Mouse (Mus musculus): ENCODE measurements around the gene Hspb11. TPM values are rescaled to one million over a fixed set of nuclear protein-coding genes. Genes with fewer than 3 reads are reported as not detected.

Hspb11 gene
- polyA plus RNA-seq, 1 experiment = 8.9 TPM

- Histone ChIP-seq H3K4me3 (ENCODE audit: control insufficient read depth, insufficient read depth, low read length) (no peak overlapping the region), H3K36me3 (ENCODE audit: control insufficient read depth, insufficient read depth, low read length) (no peaks in the 10 kb centered on the region), H3K27me3 (ENCODE audit: control insufficient read depth, insufficient read depth, low read length) (no peaks in the 10 kb centered on the region), H3K27ac (ENCODE audit: control insufficient read depth, insufficient read depth, low read length) (no peak overlapping the region), H3K4me1 (replicated peaks; ENCODE audit: control insufficient read depth, insufficient read depth, low read length) (no peaks in the 10 kb centered on the region)
- TF ChIP-seq CTCF (IDR thresholded peaks at IDR 0.05; ENCODE audit: borderline replicate concordance, control insufficient read depth, extremely low read depth, insufficient read depth, low read length, poor library complexity) = no peak
- TF ChIP-seq POLR2A (IDR thresholded peaks at IDR 0.05; ENCODE audit: control insufficient read depth, extremely low read depth, insufficient read depth, low read length, poor library complexity) = no peak
- no peak for DNase-seq
- 95% methylated on average over 7 of the region's 7 CpGs for WGBS
Observed at GRCm38 (mm10) chr4:107291611-107292272, 38.3 kb downstream of the Hspb11 start.

GRCm38 (mm10) chr4:107292273-107292662 lies 38.9 kb downstream of the Hspb11 start:
- Histone ChIP-seq H3K4me3 (ENCODE audit: control insufficient read depth, insufficient read depth, low read length) (no peak overlapping the region), H3K27me3 (ENCODE audit: control insufficient read depth, insufficient read depth, low read length) (no peaks in the 10 kb centered on the region), H3K4me1 (replicated peaks; ENCODE audit: control insufficient read depth, insufficient read depth, low read length) (no peaks in the 10 kb centered on the region), H3K36me3 (ENCODE audit: control insufficient read depth, insufficient read depth, low read length) (no peaks in the 10 kb centered on the region), H3K27ac (ENCODE audit: control insufficient read depth, insufficient read depth, low read length) (no peak overlapping the region)
- DNase-seq = no peak
- WGBS = 87% methylated on average over 4 of the region's 4 CpGs
- no peak for TF ChIP-seq CTCF (IDR thresholded peaks at IDR 0.05; ENCODE audit: borderline replicate concordance, control insufficient read depth, extremely low read depth, insufficient read depth, low read length, poor library complexity)
- no peak for TF ChIP-seq POLR2A (IDR thresholded peaks at IDR 0.05; ENCODE audit: control insufficient read depth, extremely low read depth, insufficient read depth, low read length, poor library complexity)

GRCm38 (mm10) chr4:107298071-107298606 lies 44.7 kb downstream of the Hspb11 start:
- no peak for DNase-seq
- Histone ChIP-seq H3K36me3 (ENCODE audit: control insufficient read depth, insufficient read depth, low read length) (no peaks in the 10 kb centered on the region), H3K4me1 (replicated peaks; ENCODE audit: control insufficient read depth, insufficient read depth, low read length) (peaks cover 13% of the 10 kb centered on the region), H3K4me3 (ENCODE audit: control insufficient read depth, insufficient read depth, low read length) (no peak overlapping the region), H3K27me3 (ENCODE audit: control insufficient read depth, insufficient read depth, low read length) (no peaks in the 10 kb centered on the region), H3K27ac (ENCODE audit: control insufficient read depth, insufficient read depth, low read length) (no peak overlapping the region)
- no peak for TF ChIP-seq CTCF (IDR thresholded peaks at IDR 0.05; ENCODE audit: borderline replicate concordance, control insufficient read depth, extremely low read depth, insufficient read depth, low read length, poor library complexity)
- TF ChIP-seq POLR2A (IDR thresholded peaks at IDR 0.05; ENCODE audit: control insufficient read depth, extremely low read depth, insufficient read depth, low read length, poor library complexity) = no peak
- WGBS = 94% methylated on average over 8 of the region's 8 CpGs

- Histone ChIP-seq H3K27ac (ENCODE audit: control insufficient read depth, insufficient read depth, low read length) (no peak overlapping the region), H3K4me3 (ENCODE audit: control insufficient read depth, insufficient read depth, low read length) (no peak overlapping the region), H3K27me3 (ENCODE audit: control insufficient read depth, insufficient read depth, low read length) (no peaks in the 10 kb centered on the region), H3K4me1 (replicated peaks; ENCODE audit: control insufficient read depth, insufficient read depth, low read length) (peaks cover 20% of the 10 kb centered on the region), H3K36me3 (ENCODE audit: control insufficient read depth, insufficient read depth, low read length) (no peaks in the 10 kb centered on the region)
- no peak for TF ChIP-seq CTCF (IDR thresholded peaks at IDR 0.05; ENCODE audit: borderline replicate concordance, control insufficient read depth, extremely low read depth, insufficient read depth, low read length, poor library complexity)
- no peak for TF ChIP-seq POLR2A (IDR thresholded peaks at IDR 0.05; ENCODE audit: control insufficient read depth, extremely low read depth, insufficient read depth, low read length, poor library complexity)
- no peak for DNase-seq
- WGBS = 98% methylated on average over 7 of the region's 7 CpGs
Observed at GRCm38 (mm10) chr4:107299779-107300340, 46.5 kb downstream of the Hspb11 start.

- Histone ChIP-seq H3K4me3 (ENCODE audit: control insufficient read depth, insufficient read depth, low read length) (no peak overlapping the region), H3K36me3 (ENCODE audit: control insufficient read depth, insufficient read depth, low read length) (no peaks in the 10 kb centered on the region), H3K27ac (ENCODE audit: control insufficient read depth, insufficient read depth, low read length) (no peak overlapping the region), H3K27me3 (ENCODE audit: control insufficient read depth, insufficient read depth, low read length) (no peaks in the 10 kb centered on the region), H3K4me1 (replicated peaks; ENCODE audit: control insufficient read depth, insufficient read depth, low read length) (peaks cover 25% of the 10 kb centered on the region)
- 83% methylated on average over 4 of the region's 4 CpGs for WGBS
- no peak for TF ChIP-seq CTCF (IDR thresholded peaks at IDR 0.05; ENCODE audit: borderline replicate concordance, control insufficient read depth, extremely low read depth, insufficient read depth, low read length, poor library complexity)
- DNase-seq = no peak
Observed at GRCm38 (mm10) chr4:107300371-107300770, 47.0 kb downstream of the Hspb11 start.

- H3K4me1 ChIP-seq (replicated peaks; ENCODE audit: control insufficient read depth, insufficient read depth, low read length) = peaks cover 29% of the 10 kb centered on the region
- H3K4me3 ChIP-seq (ENCODE audit: control insufficient read depth, insufficient read depth, low read length) = no peak overlapping the region
- TF ChIP-seq CTCF (IDR thresholded peaks at IDR 0.05; ENCODE audit: borderline replicate concordance, control insufficient read depth, extremely low read depth, insufficient read depth, low read length, poor library complexity) = no peak
- no peak for TF ChIP-seq POLR2A (IDR thresholded peaks at IDR 0.05; ENCODE audit: control insufficient read depth, extremely low read depth, insufficient read depth, low read length, poor library complexity)
- 97% methylated on average over 1 of the region's 1 CpGs for WGBS
- no peak for DNase-seq
- no peaks in the 10 kb centered on the region for H3K36me3 ChIP-seq (ENCODE audit: control insufficient read depth, insufficient read depth, low read length)
- no peaks in the 10 kb centered on the region for H3K27me3 ChIP-seq (ENCODE audit: control insufficient read depth, insufficient read depth, low read length)
- no peak overlapping the region for H3K27ac ChIP-seq (ENCODE audit: control insufficient read depth, insufficient read depth, low read length)
Observed at GRCm38 (mm10) chr4:107300902-107301555, 47.6 kb downstream of the Hspb11 start.
